Mouse (Mus musculus) E14TG2a.4 (cell line): ENCODE measurements at regions not wholly inside any gene's neighbourhood (a gene's known extent, or its start where the extent isn't known, plus 50 kb on each side); places are given as distances from the start of the nearest gene placed in this dataset.

ENCODE experiments used
- CTCF ChIP-seq: conservative IDR thresholded peaks from 2 replicates; pipeline ENCODE4 v1.5.1; 2014; ENCODE audit warnings: low read length
- NANOG ChIP-seq: IDR thresholded peaks from 2 replicates; pipeline ENCODE4 v1.6.1; 2014; ENCODE audit warnings: borderline replicate concordance, low read length, mixed read lengths

DNA sequence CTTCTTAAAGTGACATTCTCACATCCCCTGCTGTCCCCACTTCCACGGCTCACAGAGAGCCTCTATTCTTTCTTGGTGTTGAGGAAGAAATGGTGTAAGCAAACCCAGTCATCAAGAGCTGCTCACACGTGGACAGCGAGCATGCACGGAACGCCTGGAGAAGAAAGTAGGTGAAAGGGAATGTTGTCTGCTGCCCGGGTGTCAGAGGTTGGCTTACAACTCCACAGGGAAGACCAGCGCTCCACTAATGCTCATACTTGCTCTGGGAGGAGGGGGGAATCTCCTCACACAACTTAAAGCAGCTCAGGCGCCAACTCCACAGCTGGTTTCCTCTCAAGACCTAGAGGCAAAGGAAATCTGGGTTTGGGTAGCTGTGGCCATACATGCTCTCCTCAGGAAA is 102.4 kb upstream of the Slc44a1 start:
- no peak for TF ChIP-seq CTCF
- no peak for TF ChIP-seq NANOG
